Mouse (Mus musculus) frontal cortex, adult (tissue): Measurements from ENCODE around the gene Gtf2h3.
"Not testable (repeated sequence)": the region's sequence is repeated elsewhere in the genome, so short reads cannot be mapped to it uniquely, and the experiment has no call there.

ENCODE experiments used
- ATAC-seq: cut with Nextera tagmentation; 2 replicates; pipeline ENCODE4 v1.9.2; 2017; ENCODE audit warnings: mild to moderate bottlenecking, moderate library complexity, mixed read lengths; ENCODE audit not compliant: low TSS enrichment

Gtf2h3 gene

DNA sequence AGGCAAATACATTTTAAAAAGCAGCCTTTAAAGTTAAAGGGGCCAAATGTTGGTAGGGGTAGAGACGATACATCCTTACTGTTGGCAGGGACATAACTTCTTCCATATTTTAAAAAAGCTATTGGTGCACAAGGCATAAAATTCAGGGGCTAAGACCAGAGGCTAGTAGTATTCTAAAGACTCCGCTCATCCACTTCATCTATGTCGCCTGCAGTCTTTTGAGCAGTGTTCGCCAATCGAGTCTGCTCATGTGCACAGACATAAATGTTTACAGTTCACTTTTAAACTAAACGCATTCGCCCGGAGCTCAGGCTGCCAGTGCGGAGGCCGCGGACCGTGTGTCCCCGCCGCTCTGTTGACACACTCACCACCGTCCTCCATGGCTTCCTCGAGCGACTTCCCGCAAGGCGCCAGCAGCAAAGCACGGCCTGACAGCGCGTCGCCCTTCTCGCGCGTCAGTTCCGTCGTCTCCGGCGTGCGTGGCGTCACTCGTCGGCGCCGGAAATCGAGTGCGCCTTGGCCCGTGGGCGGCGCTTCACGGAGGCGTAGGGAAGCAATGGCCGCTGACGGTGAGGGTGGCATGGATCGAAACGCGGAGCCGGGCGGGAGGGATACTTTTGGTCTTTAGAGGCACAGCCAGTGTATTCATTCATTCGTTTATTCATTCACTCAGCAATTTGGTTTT is at the start of gene Gtf2h3, which contains the start of gene Eif2b1:
Gene Gtf2h3, plus strand, starts transcription at position 508 of the 685 bp plus-strand sequence.
Gene Eif2b1, minus strand, starts transcription at position 499 of the 685 bp plus-strand sequence.
- peak; percentile 97; the same call in 1 of the 2 replicates for ATAC-seq

DNA sequence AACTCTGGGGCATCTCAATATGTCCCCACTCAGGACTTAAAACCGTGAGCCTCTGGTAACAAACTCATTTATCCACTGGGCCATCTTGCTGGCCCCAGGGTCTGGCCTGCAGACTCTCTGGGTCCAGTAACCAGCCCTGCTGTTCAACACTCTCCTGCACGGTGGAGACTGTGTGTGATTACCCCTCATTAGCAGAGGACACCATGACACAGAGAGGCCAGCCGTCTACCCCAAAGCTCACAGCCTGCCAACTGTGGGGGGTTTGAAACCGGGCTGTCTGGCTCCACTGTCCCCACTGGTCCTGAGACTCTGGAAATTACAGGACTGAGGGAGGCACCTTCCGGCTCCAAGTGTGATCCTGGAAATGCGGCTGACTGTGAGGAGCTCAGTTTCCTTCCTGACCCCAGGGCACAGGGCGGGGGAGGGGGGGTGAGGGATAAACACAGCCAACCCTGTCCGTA is 49.7 kb upstream of the Gtf2h3 start:
- ATAC-seq: no peak

DNA sequence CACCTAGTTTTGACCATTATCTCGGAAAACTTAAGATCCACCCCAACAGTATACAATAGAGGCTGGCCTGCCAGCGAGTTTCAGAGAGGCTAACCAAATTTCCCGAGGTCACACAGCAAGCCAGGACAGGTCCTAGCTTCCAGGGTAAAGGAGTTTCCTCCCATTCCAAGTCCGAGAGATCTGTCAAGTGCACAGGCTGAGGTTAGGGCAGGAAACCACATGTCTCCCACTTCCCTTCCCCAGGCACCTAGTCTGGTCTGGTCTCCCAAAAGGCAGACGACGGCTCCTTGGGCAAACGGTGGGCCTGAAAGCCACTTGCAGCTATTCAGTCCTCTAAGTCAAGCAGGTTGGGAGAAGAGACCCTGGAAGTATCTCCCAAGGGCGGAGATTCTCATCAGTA is 49.2 kb upstream of the Gtf2h3 start:
- no peak for ATAC-seq

DNA sequence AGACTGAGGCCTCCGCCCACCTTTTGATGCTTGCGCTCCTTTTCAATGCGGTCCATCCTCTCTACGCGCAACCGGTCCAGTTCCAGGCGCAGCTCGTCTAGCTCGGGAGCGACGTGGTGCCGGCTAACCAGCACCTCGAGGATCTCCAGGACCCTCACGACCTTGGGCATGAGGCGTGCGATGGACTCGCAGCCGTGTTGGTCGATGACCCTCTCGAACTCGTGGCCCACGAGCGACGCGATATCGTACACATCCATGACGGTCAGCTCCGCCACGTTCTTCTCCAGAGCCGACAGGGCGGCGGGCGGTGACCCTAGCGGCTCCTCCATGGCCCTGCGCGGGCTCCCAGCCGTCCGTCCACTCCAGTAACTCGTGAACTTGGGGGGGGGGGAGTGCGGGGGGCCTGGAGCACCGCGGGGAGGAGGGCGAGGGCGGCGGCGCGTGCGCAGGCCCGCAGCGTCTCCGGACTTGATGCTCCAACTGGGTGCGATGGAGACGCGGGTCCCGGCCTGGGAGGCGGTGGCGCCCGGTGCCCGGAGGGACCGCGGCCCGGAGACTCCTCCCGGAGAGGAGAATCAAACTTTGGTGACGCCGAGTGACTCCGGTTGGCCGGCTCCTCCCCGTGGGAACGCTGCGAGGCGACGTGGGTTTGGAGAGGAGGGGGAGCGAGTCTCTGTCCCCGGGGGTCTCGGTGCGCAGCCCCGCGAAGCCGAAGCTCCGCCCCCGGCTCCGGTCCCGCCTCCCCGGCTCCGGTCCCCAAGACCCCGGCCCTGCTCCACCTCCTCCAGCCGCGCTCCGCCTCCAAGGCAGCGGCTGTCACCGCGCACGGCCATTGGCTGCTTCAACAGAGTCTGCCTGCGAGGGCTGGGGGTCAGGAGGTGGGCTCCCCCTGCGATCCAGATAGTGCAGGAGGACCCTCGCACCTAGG is 48.0 kb upstream of the Gtf2h3 start, which contains the start of gene Rilpl1:
Gene Rilpl1, minus strand, starts transcription at position 737 of the 928 bp plus-strand sequence.
- peak; percentile 72 for ATAC-seq

DNA sequence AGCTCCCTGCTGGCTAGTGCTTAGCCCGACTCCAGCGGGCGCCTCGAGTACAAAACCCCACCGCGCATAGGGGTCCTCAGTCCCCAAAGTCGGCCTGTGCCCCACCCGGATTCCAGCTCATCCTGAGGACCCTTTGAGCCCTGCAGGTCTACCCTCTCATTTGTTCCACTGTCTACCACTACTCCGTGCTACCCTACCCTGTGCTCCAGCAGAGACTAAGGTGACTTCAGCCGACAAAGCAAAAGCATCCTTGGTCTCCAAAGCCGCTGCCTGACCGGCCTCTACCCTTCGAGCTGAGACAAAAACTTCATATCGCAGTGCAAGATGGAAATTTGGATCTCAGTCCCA is 47.4 kb upstream of the Gtf2h3 start:
- no peak for ATAC-seq

DNA sequence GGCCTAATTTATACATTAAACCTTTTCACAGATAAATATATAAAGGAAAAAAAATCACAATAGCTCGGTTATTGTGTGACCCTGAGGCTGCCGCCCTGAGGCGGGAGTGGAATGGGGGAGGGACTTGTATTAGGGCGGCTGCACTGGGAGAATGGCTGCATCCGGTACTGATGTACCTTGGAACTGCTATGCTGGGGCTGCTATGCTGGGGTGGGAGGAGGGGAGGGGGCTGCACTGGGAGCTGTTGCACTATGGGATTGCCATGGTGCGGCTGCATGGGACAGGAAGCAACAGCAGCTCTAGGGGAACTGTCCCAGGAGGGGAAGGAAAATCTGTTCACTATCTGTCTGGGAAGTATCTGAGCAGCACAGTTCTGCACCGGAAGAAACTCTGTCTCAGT is 46.5 kb upstream of the Gtf2h3 start:
- ATAC-seq: no peak

DNA sequence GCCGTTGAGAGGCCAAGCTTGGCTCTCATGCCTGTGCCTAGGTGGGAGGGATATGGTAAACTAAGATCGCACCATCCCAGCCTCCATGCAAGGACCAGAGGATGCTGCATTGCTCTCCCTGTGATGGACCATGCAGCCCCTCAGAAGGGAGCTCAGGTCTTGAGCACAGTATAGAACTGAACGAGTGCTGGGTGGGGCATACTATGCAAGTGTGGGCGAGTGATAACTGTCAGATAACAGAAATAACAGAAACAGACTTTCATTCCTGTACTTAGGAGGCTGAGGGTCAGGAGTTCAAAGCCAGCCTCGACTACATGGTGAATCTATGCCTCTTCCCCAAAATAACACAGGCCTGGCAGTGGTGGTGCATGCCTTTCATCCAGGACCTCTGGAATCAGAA is 43.9 kb upstream of the Gtf2h3 start:
- no peak for ATAC-seq

DNA sequence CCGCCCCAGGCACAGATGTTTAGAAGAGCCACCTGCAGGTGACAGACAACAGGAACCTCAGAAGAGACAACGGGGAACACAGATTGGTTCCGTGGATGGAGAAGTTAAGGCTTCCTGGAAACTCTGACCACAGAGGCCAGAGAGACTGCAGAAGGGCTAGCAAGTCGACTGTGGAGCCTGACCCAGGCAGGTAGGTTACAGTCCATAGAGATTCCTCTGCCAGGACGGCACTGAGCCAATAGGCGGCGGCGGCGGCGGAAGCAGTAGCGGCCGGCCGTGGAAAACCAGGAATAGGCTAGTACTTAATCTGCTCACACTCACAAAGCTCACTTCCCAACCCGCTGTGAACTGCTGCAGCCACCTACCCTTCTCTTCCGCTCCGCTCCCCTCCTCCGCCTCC is 42.2 kb upstream of the Gtf2h3 start:
- no peak for ATAC-seq

DNA sequence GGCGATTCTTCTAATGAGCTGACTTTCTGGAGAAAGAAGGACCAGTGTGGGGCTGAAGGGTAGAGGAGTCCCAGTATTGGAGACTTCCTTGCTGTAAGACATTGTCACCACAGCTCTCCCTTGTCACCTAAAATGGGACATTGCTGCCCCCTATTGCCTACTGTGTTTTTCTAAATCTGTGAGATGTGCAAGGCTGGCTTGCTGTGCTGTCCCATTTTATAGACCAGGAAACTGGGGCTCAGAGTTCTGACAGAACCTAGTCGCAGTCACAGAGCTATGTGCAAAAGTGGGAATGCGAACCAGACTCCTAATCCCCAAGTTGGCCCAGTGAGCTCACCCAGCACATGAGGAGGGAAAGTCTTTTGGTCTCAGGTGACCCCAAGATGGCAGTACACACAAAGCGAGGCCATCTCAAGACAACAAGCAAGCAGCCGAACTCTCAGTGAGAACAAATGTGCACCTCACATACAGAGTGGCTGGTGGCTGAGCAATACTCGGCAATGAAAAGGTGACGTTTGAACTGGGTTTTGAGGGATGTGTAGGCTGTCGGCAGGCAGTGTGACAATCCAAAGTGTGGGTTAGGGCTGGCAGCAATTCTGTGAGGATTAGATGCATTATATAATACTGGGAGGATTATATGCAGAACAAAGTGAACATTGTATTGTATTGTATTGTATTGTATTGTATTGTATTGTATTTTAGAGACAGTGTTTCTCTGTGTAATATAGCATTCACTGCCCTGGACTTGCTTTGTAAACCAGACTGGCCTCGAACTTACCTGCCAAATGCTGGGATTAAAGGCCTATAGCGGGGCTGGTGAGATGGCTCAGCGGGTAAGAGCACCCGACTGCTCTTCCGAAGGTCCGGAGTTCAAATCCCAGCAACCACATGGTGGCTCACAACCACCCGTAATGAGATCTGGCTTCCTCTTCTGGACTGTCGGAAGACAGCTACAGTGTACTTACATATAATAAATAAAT is 39.8 kb upstream of the Gtf2h3 start:
- peak; percentile 54; the same call in 1 of the 2 replicates for ATAC-seq

DNA sequence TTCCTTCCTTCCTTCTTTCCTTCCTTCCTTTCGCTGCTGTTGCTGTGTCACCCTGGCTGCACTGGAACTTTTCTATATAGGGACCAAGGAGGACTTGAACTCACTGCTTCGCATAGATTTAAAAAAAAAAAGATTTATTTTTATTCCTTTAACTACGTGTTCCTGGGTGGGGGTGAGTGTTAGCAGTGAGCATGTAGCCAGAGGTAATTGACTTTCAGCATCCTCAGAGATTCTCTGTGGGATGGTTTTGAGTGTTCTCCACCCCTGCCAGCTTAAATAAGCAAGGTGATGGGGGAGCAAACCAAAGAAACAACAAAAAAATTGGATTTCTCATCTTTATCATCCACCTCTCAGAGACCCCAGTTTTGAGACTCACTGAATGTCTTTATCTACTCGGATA is 39.0 kb upstream of the Gtf2h3 start:
- no peak for ATAC-seq

DNA sequence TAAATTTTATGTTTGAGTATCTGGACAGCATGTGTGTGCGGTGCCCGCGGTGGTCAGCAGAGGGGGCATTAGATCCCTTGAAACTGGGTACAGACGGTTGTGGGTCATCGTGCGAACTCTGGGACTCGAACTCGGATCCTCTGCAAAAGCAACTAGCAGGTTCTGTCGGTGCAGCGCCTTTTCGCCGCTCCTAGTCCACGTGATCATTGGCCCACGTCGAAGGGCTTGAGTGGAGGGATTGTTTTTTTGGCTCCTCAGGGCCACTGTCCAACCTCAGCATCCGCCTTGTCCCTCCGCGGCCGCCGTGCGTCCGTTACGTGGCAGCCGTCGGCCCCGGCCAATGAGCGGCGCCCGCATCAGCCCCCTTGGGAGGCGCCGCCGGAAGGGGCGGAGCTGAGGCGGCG is 38.6 kb upstream of the Gtf2h3 start, which contains the start of gene Tmed2:
Gene Tmed2, plus strand, starts transcription at position 313 of the 404 bp plus-strand sequence.
- peak; percentile 88 for ATAC-seq

DNA sequence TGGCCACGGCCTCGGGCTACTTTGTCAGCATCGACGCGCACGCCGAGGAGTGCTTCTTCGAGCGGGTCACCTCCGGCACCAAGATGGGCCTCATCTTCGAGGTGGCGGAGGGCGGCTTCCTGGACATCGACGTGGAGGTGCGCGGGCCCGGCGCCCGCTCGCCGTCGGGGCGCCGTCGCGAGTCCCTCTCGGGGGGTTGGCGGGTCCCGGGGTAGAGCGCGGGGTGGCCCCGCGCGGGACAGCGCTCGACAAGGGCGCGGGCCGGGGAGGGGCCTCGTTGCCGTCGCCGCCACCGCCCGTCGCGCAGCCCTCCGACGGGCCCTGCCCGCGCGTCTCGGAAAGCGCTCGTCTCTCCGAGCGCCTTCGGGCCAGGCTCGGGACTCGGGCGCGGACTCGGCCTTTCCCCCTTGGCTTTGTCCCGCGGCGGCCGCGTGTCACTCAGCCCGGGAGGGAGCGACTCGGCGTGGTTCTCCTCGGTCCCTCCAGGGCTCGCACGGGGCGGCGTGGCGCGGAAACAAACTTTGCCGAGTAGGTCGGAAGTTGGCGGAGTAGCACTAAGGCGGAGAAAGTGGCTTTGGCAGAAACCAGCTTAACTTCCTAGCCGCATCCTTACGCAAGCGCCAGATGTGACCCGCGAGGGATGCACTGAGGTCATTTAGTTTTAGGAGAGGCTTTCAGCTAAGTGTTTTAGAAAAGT is 37.9 kb upstream of the Gtf2h3 start:
- peak; percentile 32 for ATAC-seq

DNA sequence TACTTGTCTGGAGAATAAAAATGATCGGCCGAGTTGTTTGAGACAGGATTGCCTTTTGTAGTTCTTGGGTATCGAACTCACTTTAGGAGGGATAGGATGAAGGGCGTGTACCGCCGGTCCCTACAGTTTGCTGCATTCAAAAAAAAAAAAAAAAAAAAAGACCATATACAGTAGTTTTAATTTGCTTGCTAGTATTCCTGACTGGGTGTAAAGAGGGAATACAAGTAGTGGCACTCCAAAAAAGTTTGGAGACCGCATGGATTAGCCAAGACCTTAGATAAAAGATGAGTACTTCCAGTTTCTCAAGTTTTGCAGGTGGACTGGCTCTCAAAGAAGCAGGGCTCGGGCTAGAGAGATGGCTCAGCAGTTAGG is 37.4 kb upstream of the Gtf2h3 start:
- no peak for ATAC-seq

DNA sequence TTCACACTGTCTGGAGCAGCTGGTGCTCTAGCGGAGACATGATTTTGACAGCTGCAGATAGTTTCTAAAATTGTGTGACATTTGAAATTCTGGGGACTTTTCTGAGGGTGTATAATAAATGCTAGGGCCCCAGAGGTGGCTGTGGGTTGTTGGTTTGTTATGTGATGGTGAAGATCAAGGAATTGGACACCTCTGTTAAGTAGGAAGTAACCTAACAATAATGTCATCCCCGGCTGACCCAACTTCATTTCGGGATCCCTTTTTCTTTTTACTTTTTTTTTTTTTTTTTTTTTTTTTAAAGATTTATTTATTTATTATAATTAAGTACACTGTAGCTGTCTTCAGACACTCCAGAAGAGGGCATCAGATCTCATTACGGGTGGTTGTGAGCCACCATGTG is 28.2 kb upstream of the Gtf2h3 start:
- ATAC-seq: not testable (repeated sequence)

DNA sequence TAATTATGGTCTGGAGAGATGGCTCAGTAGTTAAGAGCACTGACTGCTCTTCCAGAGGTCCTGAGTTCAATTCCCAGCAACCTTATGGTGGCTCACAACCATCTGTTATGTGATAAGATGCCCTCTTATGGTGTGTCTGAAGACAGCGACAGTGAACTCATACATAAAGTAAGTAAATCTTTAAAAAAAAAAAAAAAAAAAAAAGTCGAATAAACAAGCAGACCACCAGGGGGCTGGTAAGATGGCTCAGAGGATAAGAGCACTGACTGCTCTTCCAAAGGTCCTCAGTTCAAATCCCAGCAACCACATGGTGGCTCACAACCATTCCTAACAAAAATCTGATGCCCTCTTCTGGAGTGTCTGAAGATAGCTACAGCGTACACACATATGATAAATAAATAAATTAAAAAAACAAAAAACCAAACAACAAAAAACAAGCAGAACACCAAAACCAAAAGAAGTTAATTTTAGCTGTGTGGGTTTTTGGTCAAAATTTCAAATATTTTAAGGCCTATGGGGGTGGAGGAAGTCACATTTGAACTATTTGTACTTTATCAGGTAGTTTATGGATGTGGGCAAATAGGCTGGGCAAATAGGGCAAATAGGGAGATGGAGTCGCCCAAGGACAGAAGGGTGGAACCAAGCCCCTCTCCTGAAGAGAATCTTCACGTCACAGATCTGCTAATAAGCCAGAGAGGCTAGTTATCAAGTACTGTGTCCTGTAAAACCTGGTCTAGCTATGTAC is 27.4 kb upstream of the Gtf2h3 start:
- not testable (repeated sequence) for ATAC-seq

DNA sequence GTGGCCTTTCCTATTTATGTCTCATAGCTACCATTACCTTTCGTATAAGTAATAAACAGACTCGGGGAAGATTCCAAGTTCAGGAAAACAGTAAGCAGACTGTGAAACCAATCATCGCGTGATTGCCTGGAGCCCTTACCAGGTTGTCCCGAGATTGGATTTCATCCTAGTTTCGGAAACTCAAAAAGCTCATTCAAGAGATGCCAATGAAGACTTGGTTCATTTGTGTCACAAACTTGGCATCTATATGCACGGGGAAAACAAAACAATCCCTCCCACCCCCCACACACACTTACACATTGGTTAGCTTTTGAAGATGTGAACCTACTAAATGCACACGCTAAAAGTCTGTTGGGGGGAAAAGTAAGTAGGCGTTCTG is 26.9 kb upstream of the Gtf2h3 start:
- no peak for ATAC-seq

DNA sequence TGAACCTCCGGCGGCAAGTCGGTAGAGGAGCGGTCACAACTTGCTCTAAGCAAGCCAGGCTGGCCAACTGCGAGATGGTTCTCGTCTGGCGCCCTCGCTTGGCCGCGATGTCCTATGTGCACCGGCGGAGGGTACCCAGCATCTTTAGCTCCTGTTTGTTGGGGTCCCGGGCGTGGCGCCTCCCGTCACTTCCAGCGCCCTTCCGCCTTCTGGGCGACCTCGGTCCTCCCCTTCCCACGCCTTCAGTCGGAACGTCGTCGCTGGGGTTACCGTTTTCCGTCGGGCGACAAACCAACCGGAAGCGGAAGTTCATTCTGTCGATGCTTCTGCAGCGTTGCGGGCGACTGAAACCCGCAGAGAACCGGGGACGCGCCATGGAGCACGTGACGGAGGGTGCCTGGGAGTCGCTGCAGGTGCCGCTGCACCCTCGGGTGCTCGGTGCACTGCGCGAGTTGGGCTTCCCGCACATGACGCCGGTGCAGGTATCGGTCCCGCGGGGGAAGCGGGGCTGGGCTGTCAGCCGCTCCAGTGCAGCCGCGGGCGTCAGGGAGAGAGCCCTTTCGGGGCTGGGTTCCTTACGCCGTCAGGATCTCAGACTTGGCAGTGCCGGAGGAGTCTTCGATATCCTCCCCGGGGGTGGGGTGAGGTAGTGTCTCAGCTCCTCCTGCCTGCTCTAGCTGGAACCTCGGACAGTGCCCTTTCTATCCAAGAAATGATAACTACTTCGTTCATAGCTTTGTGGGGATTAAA is 26.2 kb upstream of the Gtf2h3 start, which contains the start of gene Ddx55:
Gene Ddx55, plus strand, starts transcription at position 307 of the 750 bp plus-strand sequence.
- peak; percentile 84 for ATAC-seq

DNA sequence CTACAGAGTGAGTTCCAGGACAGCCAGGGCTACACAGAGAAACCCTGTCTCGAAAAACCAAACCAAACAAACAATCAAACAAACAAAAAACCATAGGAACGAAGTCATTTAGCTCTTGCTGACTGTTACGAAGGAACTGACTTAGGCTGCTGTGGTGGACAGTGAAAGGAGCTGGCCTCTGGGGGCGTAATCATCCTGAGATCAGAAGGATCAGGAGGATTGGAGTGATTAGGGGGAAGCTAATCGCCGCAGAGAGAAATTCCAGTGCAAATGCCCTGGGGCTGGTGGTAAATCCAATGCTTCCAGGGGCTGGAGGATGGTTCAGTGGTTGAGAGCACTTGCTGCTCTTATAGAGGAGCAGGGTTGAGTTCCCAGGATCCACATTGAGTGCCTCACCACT is 25.3 kb upstream of the Gtf2h3 start:
- no peak for ATAC-seq

DNA sequence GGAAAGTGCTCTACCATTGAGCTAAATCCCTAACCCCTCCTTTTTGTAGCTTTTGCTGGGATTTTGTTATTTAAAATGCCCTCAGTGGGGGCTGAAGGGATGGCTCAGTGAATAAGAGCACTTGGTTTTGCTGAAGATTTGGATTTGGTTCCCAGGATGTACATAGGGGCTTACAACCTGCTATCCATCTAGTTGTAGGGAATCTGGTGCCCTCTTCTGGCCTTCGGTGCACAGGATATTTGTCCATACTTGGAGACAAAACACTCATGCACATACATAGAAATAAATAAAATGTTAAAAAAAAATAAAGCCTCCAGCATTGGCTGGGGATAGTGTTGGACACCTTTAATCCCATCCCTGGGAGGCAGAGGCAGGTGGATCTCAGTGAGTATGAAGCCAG is 23.8 kb upstream of the Gtf2h3 start:
- ATAC-seq: no peak
